Mouse (Mus musculus): ENCODE data around the gene Olfr633. TPM values are rescaled to one million over a fixed set of nuclear protein-coding genes. Genes with fewer than 3 reads are reported as not detected.
A peak's percentile ranks its signal among the peaks of the same experiment; 100 is the strongest.

The Olfr633 gene
- not detected in 2 replicates for total RNA-seq (2014; rRNA removed)
- not detected in 2 replicates for polyA plus RNA-seq (2015; fragmentation: Nextera tagmentation; extraction: Ambion mirVana)

- TF ChIP-seq CTCF (IDR thresholded peaks at IDR 0.05; ENCODE audit: low read depth) = no peak
- ATAC-seq (no peak), DNase-seq (no peak)
- no peak within 1 kb of the TSS for H3K4me3 ChIP-seq (ENCODE audit: low read depth, low read length)
- H3K27ac ChIP-seq (ENCODE audit: low read depth, low read length) = no peak within 1 kb of the TSS
- H3K9me3 ChIP-seq (ENCODE audit: low read length) = no peaks in the 10 kb centered on the region
- H3K4me1 ChIP-seq (ENCODE audit: insufficient read depth) = no peaks in the 10 kb centered on the region
- no peaks in the 10 kb centered on the region for H3K36me3 ChIP-seq (ENCODE audit: insufficient read depth)
- H3K4me2 ChIP-seq (ENCODE audit: low read depth) = no peak within 1 kb of the TSS
- H3K9ac ChIP-seq = no peak within 1 kb of the TSS
- H3K27me3 ChIP-seq (ENCODE audit: insufficient read depth, low read length) = no peaks in the 10 kb centered on the region
These were observed at the start of gene Olfr633 for GRCm38 (mm10) chr7:103944137-103944536. Gene Olfr633, plus strand, starts transcription at chr7:103944437.

- no peaks in the 10 kb centered on the region for H3K27me3 ChIP-seq (ENCODE audit: insufficient read depth, low read length)
- H3K9me3 ChIP-seq (ENCODE audit: low read length) = no peaks in the 10 kb centered on the region
- H3K9ac ChIP-seq = no peak within 1 kb of the TSS
- WGBS = 76% methylated on average over 2 of the region's 2 CpGs
- no peak within 1 kb of the TSS for H3K27ac ChIP-seq (ENCODE audit: low read depth, low read length)
- ATAC-seq (no peak), DNase-seq (no peak)
- no peak within 1 kb of the TSS for H3K4me3 ChIP-seq (ENCODE audit: low read depth, low read length)
- H3K4me2 ChIP-seq (ENCODE audit: low read depth) = no peak within 1 kb of the TSS
- H3K4me1 ChIP-seq (ENCODE audit: insufficient read depth) = no peaks in the 10 kb centered on the region
- TF ChIP-seq CTCF (IDR thresholded peaks at IDR 0.05; ENCODE audit: low read depth) = no peak
- no peaks in the 10 kb centered on the region for H3K36me3 ChIP-seq (ENCODE audit: insufficient read depth)
These were observed 41.0 kb upstream of the Olfr633 start, which contains the start of gene Olfr65 for GRCm38 (mm10) chr7:103903187-103903586. Gene Olfr65, plus strand, starts transcription at chr7:103903487.

GRCm38 (mm10) chr7:103910047-103910446, 34.2 kb upstream of the Olfr633 start:
- Histone ChIP-seq H3K4me1 (ENCODE audit: insufficient read depth) (no peaks in the 10 kb centered on the region), H3K27me3 (ENCODE audit: insufficient read depth, low read length) (no peaks in the 10 kb centered on the region), H3K9ac (no peak overlapping the region), H3K36me3 (ENCODE audit: insufficient read depth) (no peaks in the 10 kb centered on the region), H3K9me3 (ENCODE audit: low read length) (no peaks in the 10 kb centered on the region), H3K27ac (ENCODE audit: low read depth, low read length) (no peak overlapping the region), H3K4me3 (ENCODE audit: low read depth, low read length) (no peak overlapping the region), H3K4me2 (ENCODE audit: low read depth) (no peak overlapping the region)
- ATAC-seq = no peak
- 55% methylated on average over 3 of the region's 3 CpGs for WGBS
- no peak for TF ChIP-seq CTCF (IDR thresholded peaks at IDR 0.05; ENCODE audit: low read depth)
- no peak for DNase-seq

GRCm38 (mm10) chr7:103912969-103913511, 31.2 kb upstream of the Olfr633 start:
- no peaks in the 10 kb centered on the region for H3K9me3 ChIP-seq (ENCODE audit: low read length)
- H3K27me3 ChIP-seq (ENCODE audit: insufficient read depth, low read length) = no peaks in the 10 kb centered on the region
- no peak overlapping the region for H3K4me2 ChIP-seq (ENCODE audit: low read depth)
- ATAC-seq = no peak
- no peaks in the 10 kb centered on the region for H3K36me3 ChIP-seq (ENCODE audit: insufficient read depth)
- 50% methylated on average over 8 of the region's 8 CpGs for WGBS
- no peaks in the 10 kb centered on the region for H3K4me1 ChIP-seq (ENCODE audit: insufficient read depth)
- H3K27ac ChIP-seq (ENCODE audit: low read depth, low read length) = no peak overlapping the region
- peak; percentile 14; the same call in 1 of the 2 replicates for TF ChIP-seq CTCF (IDR thresholded peaks at IDR 0.05; ENCODE audit: low read depth)
- H3K4me3 ChIP-seq (ENCODE audit: low read depth, low read length) = no peak overlapping the region
- no peak overlapping the region for H3K9ac ChIP-seq
- no peak for DNase-seq

GRCm38 (mm10) chr7:103915338-103915737, 28.9 kb upstream of the Olfr633 start:
- no peak for TF ChIP-seq CTCF (IDR thresholded peaks at IDR 0.05; ENCODE audit: low read depth)
- no peak overlapping the region for H3K27ac ChIP-seq (ENCODE audit: low read depth, low read length)
- H3K27me3 ChIP-seq (ENCODE audit: insufficient read depth, low read length) = no peaks in the 10 kb centered on the region
- H3K9me3 ChIP-seq (ENCODE audit: low read length) = no peaks in the 10 kb centered on the region
- DNase-seq (no peak), ATAC-seq (no peak)
- no peaks in the 10 kb centered on the region for H3K36me3 ChIP-seq (ENCODE audit: insufficient read depth)
- no peak overlapping the region for H3K9ac ChIP-seq
- no peak overlapping the region for H3K4me2 ChIP-seq (ENCODE audit: low read depth)
- H3K4me1 ChIP-seq (ENCODE audit: insufficient read depth) = no peaks in the 10 kb centered on the region
- H3K4me3 ChIP-seq (ENCODE audit: low read depth, low read length) = no peak overlapping the region

- no peaks in the 10 kb centered on the region for H3K4me1 ChIP-seq (ENCODE audit: insufficient read depth)
- no peaks in the 10 kb centered on the region for H3K27me3 ChIP-seq (ENCODE audit: insufficient read depth, low read length)
- H3K4me3 ChIP-seq (ENCODE audit: low read depth, low read length) = no peak within 1 kb of the TSS
- no peaks in the 10 kb centered on the region for H3K36me3 ChIP-seq (ENCODE audit: insufficient read depth)
- H3K4me2 ChIP-seq (ENCODE audit: low read depth) = no peak within 1 kb of the TSS
- DNase-seq = no peak
- no peak for TF ChIP-seq CTCF (IDR thresholded peaks at IDR 0.05; ENCODE audit: low read depth)
- no peak for ATAC-seq
- no peak within 1 kb of the TSS for H3K27ac ChIP-seq (ENCODE audit: low read depth, low read length)
- no peaks in the 10 kb centered on the region for H3K9me3 ChIP-seq (ENCODE audit: low read length)
- no peak within 1 kb of the TSS for H3K9ac ChIP-seq
These were observed 15.7 kb upstream of the Olfr633 start, which contains the start of gene Olfr631 for GRCm38 (mm10) chr7:103928525-103928924. Gene Olfr631, plus strand, starts transcription at chr7:103928825.

GRCm38 (mm10) chr7:103934264-103934663, 10.0 kb upstream of the Olfr633 start, which contains the start of gene Olfr632:
Gene Olfr632, plus strand, starts transcription at chr7:103934347.
- Histone ChIP-seq H3K4me1 (ENCODE audit: insufficient read depth) (no peaks in the 10 kb centered on the region), H3K27me3 (ENCODE audit: insufficient read depth, low read length) (no peaks in the 10 kb centered on the region), H3K4me3 (ENCODE audit: low read depth, low read length) (no peak within 1 kb of the TSS), H3K4me2 (ENCODE audit: low read depth) (no peak within 1 kb of the TSS), H3K36me3 (ENCODE audit: insufficient read depth) (no peaks in the 10 kb centered on the region), H3K9ac (no peak within 1 kb of the TSS), H3K9me3 (ENCODE audit: low read length) (no peaks in the 10 kb centered on the region), H3K27ac (ENCODE audit: low read depth, low read length) (no peak within 1 kb of the TSS)
- TF ChIP-seq CTCF (IDR thresholded peaks at IDR 0.05; ENCODE audit: low read depth) = no peak
- no peak for DNase-seq
- no peak for ATAC-seq
- 72% methylated on average over 2 of the region's 2 CpGs for WGBS

Measured in forebrain, postnatal 0 days (tissue).